Mouse (Mus musculus): ENCODE results near the gene 1810009A15Rik.
"Not testable (repeated sequence)": the region's sequence is repeated elsewhere in the genome, so short reads cannot be mapped to it uniquely, and the experiment has no call there.

Gene 1810009A15Rik

GRCm38 (mm10) chr19:8888511-8889385 is at the start of gene 1810009A15Rik, which contains the start of gene Gm49416:
1810009A15Rik (plus strand) TSS chr19:8888853.
Gm49416 (plus strand) TSS chr19:8888926.
- peak; percentile 93 for DNase-seq

- peak; percentile 74 for DNase-seq
Observed at GRCm38 (mm10) chr19:8839103-8839907, 49.3 kb upstream of the 1810009A15Rik start, which contains the start of gene Gng3. Gng3 (minus strand) TSS chr19:8839194.

GRCm38 (mm10) chr19:8839908-8840791 is 48.5 kb upstream of the 1810009A15Rik start:
- DNase-seq = peak; percentile 59

- no peak for DNase-seq
Observed at GRCm38 (mm10) chr19:8841012-8841411, 47.6 kb upstream of the 1810009A15Rik start.

- no peak for DNase-seq
Observed at GRCm38 (mm10) chr19:8842961-8843360, 45.7 kb upstream of the 1810009A15Rik start.

GRCm38 (mm10) chr19:8844371-8845129 is 44.1 kb upstream of the 1810009A15Rik start:
- peak; percentile 94 for DNase-seq

- no peak for DNase-seq
Observed at GRCm38 (mm10) chr19:8848356-8848755, 40.3 kb upstream of the 1810009A15Rik start.

- no peak for DNase-seq
Observed at GRCm38 (mm10) chr19:8850402-8850901, 38.2 kb upstream of the 1810009A15Rik start, which contains the start of gene Lrrn4cl. Lrrn4cl (plus strand) TSS chr19:8850768.

GRCm38 (mm10) chr19:8851639-8852038 is 37.0 kb upstream of the 1810009A15Rik start:
- DNase-seq = no peak

GRCm38 (mm10) chr19:8852236-8852928 is 36.3 kb upstream of the 1810009A15Rik start:
- DNase-seq = no peak

GRCm38 (mm10) chr19:8853117-8853516 is 35.5 kb upstream of the 1810009A15Rik start:
- no peak for DNase-seq

- peak; percentile 55 for DNase-seq
Observed at GRCm38 (mm10) chr19:8857689-8858088, 31.0 kb upstream of the 1810009A15Rik start.

- no peak for DNase-seq
Observed at GRCm38 (mm10) chr19:8859018-8859417, 29.6 kb upstream of the 1810009A15Rik start.

GRCm38 (mm10) chr19:8864265-8864664 is 24.4 kb upstream of the 1810009A15Rik start:
- no peak for DNase-seq

- not testable (repeated sequence) for DNase-seq
Observed at GRCm38 (mm10) chr19:8870381-8870780, 18.3 kb upstream of the 1810009A15Rik start.

- no peak for DNase-seq
Observed at GRCm38 (mm10) chr19:8870838-8871237, 17.8 kb upstream of the 1810009A15Rik start.

GRCm38 (mm10) chr19:8871267-8872186 is 17.1 kb upstream of the 1810009A15Rik start, which contains the start of gene Ubxn1:
Ubxn1 (plus strand) TSS chr19:8871496.
- DNase-seq = peak; percentile 92

GRCm38 (mm10) chr19:8872266-8872840 is 16.3 kb upstream of the 1810009A15Rik start:
- DNase-seq = no peak

- DNase-seq = no peak
Observed at GRCm38 (mm10) chr19:8875031-8875430, 13.6 kb upstream of the 1810009A15Rik start.

Data from right cerebral cortex, postnatal 4 days (tissue).